Mouse (Mus musculus): ENCODE data around the gene Gm10518. TPM values are rescaled to one million over a fixed set of nuclear protein-coding genes. Genes with fewer than 3 reads are reported as not detected.
"Not testable (repeated sequence)": the region's sequence is repeated elsewhere in the genome, so short reads cannot be mapped to it uniquely, and the experiment has no call there.

Gm10518 gene
- total RNA-seq (2021), result not detected

DNA sequence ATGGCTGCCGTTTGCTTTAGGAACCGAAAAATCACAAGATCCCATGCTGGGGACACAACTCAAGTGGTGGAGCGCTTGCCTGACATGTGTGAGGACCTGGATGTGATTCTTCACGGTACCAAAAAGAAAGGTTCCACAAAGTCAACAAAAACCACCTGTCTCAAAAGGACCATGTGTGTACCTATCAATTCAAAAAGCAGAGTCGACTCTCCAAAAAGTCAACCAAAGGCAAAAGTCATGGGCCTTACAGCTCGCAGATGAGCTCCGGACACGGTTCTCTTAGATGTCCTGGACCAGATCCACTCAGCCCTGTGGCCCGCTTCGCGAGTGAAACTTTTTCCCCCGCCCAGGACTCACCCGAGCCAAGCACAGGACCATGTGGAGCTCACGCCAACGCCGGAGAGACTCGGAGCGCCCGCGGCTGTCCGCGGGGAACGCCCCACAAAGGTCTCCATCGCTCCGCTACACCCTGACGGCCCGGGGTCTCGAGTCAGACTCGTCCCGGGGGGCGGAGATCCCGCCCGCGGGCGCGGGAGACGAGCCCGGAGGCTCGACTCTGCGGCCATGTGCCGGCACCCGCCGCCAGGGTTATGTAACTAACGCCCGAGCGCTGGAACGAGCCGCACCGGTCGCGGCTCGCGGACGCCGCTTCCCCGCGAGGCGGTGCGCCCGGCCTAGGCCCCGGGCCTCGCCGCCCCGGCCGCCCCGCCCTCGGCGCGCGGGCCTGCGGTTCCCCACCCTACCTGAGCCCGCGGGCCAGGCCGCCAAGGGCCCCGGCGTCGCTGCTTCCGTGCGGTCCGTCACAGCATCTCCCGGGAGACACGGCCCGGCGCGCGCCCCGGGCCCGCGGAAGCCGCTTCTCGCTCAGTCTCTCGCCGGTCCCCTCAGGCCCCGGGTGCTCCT lies at the start of gene Gm10518:
Gene Gm10518 (plus strand): TSS at position 767 of the 903 bp plus-strand sequence.
- peak; percentile 67 for DNase-seq

DNA sequence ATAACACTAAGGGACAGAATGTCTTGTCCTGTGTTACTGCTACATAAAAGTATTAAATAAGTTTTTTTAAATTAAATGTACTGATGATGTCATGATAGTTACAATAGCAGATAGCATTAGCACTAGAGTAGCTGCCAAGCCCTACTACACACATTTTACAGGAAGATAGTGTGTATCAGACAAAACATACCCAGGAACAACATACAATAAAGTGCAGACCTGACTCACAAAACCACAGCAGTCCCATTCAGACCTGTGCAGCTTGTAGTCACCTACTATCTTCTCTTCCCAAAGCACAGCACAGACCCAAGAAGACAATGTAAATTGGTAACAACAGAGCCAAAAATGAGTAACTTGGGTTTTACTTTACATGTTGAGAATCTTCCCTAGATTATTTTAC lies 46.7 kb upstream of the Gm10518 start:
- DNase-seq, result no peak

GRCm38 (mm10) chr1:179760086-179760485 lies 43.1 kb upstream of the Gm10518 start:
- no peak for DNase-seq

GRCm38 (mm10) chr1:179760553-179760952 lies 42.6 kb upstream of the Gm10518 start:
- DNase-seq, result no peak

DNA sequence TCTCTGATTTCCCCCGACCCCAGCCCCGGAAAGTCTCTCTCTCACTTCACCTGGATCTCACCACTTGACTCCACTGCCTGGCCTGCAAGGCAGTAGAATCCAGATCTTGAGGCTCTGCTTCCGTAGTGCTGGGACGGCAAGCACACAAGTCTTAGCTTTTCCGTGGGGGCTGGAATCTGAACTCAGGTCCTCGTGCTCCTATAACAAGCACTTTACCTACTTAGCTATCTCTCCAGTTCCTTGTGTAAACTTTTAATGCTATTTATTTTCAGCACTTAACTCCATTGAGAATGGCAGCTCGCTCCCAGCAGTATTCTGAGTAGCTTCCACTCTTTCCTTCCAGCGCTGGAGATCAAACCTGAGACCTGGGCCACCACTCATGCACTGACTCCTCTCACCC lies 26.3 kb upstream of the Gm10518 start:
- DNase-seq, result no peak

GRCm38 (mm10) chr1:179784098-179784497 lies 19.1 kb upstream of the Gm10518 start:
- no peak for DNase-seq

- no peak for DNase-seq
Measured at GRCm38 (mm10) chr1:179785502-179785901, 17.7 kb upstream of the Gm10518 start.

DNA sequence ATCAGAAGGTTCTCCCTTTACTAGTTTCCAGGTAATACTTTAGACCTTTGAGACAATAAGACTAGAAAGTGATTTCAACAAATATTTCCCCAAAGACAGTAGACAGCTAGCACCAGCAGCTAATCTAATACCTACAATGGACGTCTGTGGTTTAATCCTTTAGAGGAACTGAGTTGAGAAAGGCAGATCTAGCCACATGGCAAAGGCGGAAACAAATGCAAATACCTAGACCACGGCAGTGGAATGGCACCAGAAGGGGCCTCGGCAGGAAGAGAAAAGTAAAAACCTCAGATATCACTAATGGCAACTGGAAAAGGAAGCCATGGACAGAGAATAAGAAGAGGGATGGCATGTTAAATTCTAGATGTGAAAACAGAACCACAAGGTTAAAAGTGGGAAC lies 15.9 kb upstream of the Gm10518 start:
- DNase-seq, result no peak

DNA sequence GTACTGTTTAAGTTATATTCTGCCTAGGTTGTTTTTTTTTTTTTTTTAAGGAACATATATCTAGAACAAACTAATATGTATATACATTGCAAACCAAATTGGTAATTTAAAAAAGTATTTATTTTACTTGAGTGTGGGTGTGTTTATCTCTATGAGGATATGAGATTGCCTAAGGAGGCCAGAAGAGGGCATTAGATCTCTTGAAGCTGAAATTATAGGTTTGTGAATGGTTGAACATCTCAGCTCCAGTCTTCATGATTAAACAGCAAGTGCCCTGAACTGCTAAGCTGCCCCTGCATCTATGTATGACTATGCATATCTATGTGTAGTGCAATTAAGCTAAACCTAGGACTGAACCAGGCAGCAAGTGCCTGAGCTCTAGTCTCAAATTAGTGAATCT lies 4.4 kb upstream of the Gm10518 start:
- no peak for DNase-seq

DNA sequence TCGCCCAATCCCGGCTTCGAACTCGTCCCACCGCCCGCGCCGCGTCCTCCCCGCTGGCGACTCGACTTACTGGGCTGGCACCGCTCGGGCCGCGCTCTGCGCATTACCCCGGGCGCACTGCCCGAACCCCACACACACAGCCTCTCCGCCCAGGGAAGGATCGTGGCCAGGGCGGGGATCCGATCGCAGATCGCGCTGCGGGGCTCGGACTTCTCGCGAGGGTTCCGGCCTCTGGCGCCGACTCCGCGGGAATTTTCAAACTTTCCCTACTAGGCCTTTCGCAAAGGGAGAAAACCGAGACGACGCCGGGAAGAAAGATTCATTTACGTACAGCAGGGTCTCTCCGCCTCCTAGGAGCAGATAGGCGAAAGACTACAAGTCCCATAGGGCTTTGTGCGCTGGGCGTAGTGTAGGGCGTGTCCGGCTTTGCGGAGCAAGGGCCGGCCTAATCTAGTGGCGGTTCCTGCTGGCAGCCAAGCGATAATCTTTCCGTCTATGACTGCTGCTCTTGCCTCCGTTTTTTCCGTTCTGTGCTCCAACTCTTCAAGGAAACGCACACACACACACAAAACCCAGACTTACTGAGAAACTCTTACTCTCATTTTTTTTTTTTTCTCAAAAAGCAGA lies 450 bp downstream of the Gm10518 start, which contains the start of gene Ahctf1:
Gene Ahctf1 (minus strand): TSS at position 168 of the 627 bp plus-strand sequence.
- peak; percentile 99 for DNase-seq

DNA sequence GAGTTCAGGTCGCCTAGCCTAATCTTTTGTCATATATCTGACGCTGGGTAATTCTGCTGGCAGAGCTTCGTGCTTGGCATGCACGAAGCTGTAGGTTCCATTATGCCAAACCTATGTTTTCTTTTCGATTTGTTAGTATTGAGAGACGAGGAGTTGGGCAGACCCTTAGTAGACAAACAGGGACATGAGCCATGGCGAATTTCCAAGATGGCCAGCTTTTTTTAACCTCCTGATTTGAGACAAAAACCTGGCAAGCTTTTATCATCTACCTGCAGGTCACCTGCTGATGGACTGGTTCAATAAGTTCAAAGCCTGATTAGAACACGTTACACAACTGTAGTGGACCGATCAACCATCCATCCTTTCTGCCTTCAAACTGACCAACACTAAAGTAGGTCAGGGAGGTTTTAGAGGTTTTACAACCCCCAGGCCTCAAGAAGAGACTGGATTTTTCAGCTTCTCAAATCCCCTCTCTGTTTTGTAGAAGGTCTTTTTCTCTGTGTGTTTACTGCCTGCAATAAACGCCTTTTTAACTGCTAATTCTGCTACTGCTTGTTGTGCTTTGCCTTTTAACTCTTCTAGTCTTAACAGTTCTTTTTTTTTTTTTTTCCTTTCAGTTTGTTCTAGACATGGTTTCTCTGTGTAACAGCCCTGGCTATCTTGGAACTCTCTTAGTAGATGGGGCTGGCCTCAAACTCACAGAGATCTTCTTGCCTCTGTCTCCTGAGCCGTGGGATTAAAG lies 1.1 kb downstream of the Gm10518 start:
- DNase-seq, result no peak

DNA sequence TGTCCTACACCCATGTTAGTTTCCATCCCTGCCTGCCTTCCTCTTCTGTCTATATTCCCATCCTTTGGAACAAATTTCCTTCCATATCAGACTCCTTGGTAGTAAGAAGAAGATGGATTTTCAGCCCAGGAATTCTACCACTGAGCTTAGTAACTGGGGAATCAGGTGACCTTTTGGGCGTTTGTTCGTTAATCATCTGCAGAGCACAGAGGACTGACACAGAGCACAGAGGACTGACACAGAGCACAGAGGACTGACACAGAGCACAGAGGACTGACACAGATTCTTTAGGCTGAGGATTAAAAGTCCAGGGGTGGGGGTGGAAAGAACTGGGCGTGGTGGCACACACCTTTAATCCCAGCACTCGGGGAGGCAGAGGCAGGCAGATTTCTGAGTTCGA lies 2.6 kb downstream of the Gm10518 start:
- DNase-seq, result no peak

GRCm38 (mm10) chr1:179807468-179807867 lies 4.3 kb downstream of the Gm10518 start:
- no peak for DNase-seq

DNA sequence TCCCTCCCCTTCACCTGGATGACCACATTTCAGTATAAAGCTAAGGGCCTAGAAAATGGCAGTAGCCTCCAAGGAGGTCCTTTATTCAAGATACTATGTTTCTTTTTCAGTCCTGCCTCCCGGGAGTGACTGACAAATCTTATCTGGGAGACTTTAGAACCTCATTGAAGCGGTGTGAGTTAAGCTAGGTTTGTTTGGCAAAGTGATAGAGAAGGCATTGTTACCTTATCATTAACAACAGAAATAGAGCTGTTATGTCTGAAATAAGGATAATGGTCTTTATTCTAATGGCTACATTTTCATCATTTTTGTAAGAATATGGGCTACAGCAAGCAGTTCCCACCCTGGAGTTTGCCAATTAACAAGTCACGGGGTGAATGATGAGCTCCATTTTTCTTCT lies 5.1 kb downstream of the Gm10518 start:
- no peak for DNase-seq

- DNase-seq, result no peak
Measured at GRCm38 (mm10) chr1:179813385-179813784, 10.2 kb downstream of the Gm10518 start.

GRCm38 (mm10) chr1:179814616-179815015 lies 11.4 kb downstream of the Gm10518 start:
- DNase-seq, result no peak

- not testable (repeated sequence) for DNase-seq
Measured at GRCm38 (mm10) chr1:179818490-179819278, 15.5 kb downstream of the Gm10518 start.

GRCm38 (mm10) chr1:179824549-179824948 lies 21.4 kb downstream of the Gm10518 start:
- no peak for DNase-seq

- DNase-seq, result no peak
Measured at GRCm38 (mm10) chr1:179828051-179828450, 24.9 kb downstream of the Gm10518 start.

DNA sequence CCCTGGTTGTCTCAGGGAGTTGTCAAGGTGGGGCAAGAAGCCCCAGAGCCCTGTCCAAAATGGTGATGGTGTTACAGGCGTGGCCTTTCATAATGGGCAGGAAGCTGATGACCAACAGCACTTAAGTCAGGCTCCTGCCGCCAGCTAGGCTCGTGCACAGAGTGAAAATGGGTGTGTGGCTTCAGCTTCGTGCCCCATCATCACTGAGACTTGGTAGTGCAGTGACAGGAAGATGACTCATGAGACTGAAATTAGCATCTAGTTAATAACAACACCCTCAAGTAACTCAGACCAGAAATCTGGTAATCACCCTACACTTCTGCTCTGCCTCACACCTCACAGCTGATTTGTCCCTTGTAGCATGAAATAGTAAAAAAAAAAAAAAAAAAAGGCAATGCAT lies 25.7 kb downstream of the Gm10518 start:
- DNase-seq, result no peak

DNA sequence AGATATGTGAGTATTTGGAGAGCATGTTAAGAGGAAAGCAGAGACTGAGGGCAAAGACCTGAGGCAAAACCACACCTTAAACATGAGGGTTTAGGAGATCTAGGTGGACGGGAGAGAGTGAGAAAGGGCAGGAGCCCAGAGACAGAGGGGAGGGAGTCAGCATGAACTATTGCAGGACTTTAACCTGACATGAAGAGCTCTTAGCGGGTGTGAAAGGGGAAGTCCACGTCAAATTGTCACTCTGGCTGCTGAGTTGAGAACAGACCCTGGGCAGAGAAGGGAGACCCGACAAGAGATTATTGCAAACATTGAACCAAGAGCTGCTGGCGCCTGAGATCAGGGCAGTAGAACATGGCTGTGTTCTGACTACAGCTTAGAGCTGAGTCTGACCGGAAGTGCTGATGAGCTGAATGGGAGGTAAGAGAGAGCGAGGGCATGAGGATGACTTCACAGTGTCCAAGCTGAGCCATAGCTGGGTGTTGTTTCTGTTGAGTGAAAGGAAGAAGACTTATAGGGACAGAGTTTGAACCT lies 29.6 kb downstream of the Gm10518 start:
- no peak for DNase-seq

DNA sequence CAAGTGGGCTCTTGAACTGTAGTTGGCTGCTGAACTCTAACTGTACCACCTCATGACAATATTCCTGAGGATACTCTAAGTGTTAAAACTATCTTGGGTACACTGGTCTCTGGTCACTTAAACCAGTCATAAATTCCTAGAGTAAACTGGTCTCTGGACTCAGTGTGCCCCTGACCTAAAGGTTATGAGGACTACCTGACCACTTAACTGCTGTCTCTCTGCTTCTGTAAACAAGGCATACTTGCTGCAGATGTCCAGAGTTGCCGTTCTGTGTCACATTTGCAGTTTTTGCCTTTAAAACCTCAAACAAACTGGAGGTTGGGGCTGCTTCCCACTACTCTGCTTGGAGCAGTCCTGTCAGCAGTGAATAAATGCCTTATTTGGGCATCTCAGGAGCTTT lies 30.4 kb downstream of the Gm10518 start:
- DNase-seq, result no peak

Measured in heart, postnatal 4 days (tissue).